Mouse (Mus musculus) stomach, embryonic 15.5 days (tissue): ENCODE results near the gene Emp1. TPM values are rescaled to one million over a fixed set of nuclear protein-coding genes. Genes with fewer than 3 reads are reported as not detected.

Experiments
- ATAC-seq: fragments of 200-750 bp; cut with Nextera tagmentation; 2 replicates; pipeline ENCODE4 v1.8.0; 2017; ENCODE audit warnings: low read depth, moderate number of reproducible peaks, moderate TSS enrichment; ENCODE audit not compliant: insufficient read depth, low FRiP score
- H3K27ac ChIP-seq: fragments of 300-500 bp; sonication (generic); 2 replicates; pipeline ENCODE4 v1.5.1; 2015; ENCODE audit warnings: mild to moderate bottlenecking, inconsistent platforms
- H3K27me3 ChIP-seq: fragments of 300-500 bp; sonication (generic); replicated peaks from 2 replicates; pipeline ENCODE4 v1.6.1; 2015; ENCODE audit warnings: inconsistent platforms
- H3K36me3 ChIP-seq: fragments of 300-500 bp; sonication (generic); 2 replicates; pipeline ENCODE4 v1.6.1; 2015; ENCODE audit warnings: inconsistent platforms
- H3K4me1 ChIP-seq: fragments of 300-500 bp; sonication (generic); 2 replicates; pipeline ENCODE4 v1.6.1; 2015; ENCODE audit warnings: inconsistent platforms
- H3K4me2 ChIP-seq: fragments of 300-500 bp; sonication (generic); 2 replicates; pipeline ENCODE4 v1.6.1; 2015; ENCODE audit warnings: mild to moderate bottlenecking, inconsistent platforms
- H3K4me3 ChIP-seq: fragments of 300-500 bp; sonication (generic); replicated peaks from 2 replicates; pipeline ENCODE4 v1.5.1; 2015; ENCODE audit warnings: inconsistent platforms
- H3K9ac ChIP-seq: fragments of 300-500 bp; sonication (generic); 2 replicates; pipeline ENCODE4 v1.6.1; 2015; ENCODE audit warnings: inconsistent platforms
- H3K9me3 ChIP-seq: fragments of 300-500 bp; sonication (generic); 2 replicates; pipeline ENCODE4 v1.6.1; 2016; ENCODE audit warnings: inconsistent platforms
- WGBS: fragments of 180-500 bp; shearing (Covaris S2); methylation state at CpG from one replicate; pipeline ENCODE4 v1.1.7; 2015; 5-methylcytosine and 5-hydroxymethylcytosine counted together
- polyA plus RNA-seq: library from polyadenylated mRNA; unstranded; fragments of >200 nt; fragmentation: Nextera tagmentation; extraction: Ambion mirVana; gene quantifications from 2 replicates; pipeline ENCODE4 v1.2.1, GENCODE M21; 2015

Emp1 gene
- polyA plus RNA-seq, 1 experiment from 2014 or later = 112 TPM

DNA sequence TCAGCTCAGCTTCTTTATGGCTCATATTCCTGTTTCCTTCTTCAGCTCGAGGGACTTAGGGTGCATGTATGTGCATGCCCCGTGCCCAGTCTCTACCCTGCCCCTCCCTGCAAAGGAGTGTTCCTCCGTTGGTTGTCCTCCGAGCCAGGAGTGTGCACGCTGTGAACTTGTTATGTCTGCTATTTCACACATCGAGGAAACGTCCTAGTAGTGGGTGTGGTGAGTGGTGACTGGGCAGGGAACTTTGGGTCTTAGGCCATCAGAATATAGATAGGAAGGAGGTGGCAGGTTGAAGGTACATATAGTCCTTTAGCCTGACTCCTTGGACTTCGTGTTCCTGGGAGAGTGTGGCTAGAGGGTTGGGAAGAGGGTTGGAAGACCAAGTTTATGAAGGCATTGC is 26.4 kb downstream of the Emp1 start:
- Histone ChIP-seq H3K27me3 (no peaks in the 10 kb centered on the region), H3K36me3 (peaks cover 3% of the 10 kb centered on the region; the same call in 1 of the 2 replicates), H3K9ac (no peak overlapping the region), H3K9me3 (no peaks in the 10 kb centered on the region), H3K4me2 (no peak overlapping the region), H3K4me3 (no peak overlapping the region), H3K4me1 (peaks cover 11% of the 10 kb centered on the region; the same call in 1 of the 2 replicates), H3K27ac (peak overlapping the region; percentile 45)
- ATAC-seq = 0 out of 2 replicates have a peak, but pooled peaks have one; percentile 40
- 63% methylated on average over 8 of the region's 8 CpGs for WGBS

- Histone ChIP-seq H3K9me3 (no peaks in the 10 kb centered on the region), H3K27me3 (no peaks in the 10 kb centered on the region)
- 50% methylated on average over 3 of the region's 3 CpGs for WGBS
Observed at GRCm38 (mm10) chr6:135390398-135390797, 28.1 kb downstream of the Emp1 start.

DNA sequence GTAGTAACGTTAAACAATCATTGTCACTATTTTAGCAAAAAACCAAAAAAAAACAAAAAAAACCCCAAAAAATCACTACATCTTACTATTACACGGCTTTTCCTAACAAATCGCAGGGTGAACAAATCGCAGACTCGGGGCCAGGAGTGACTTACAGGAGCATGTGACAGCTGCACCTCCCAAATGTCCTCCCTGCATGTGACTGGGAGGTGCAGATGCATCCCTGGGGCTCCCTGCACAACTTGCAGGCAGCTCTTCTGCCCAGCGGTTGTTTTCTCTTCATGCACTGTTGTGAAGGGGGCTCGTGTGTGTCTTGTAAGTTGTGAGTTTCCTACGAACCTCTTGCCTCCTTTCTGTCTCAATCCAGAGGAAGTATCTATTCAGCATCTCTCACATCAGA is 33.0 kb downstream of the Emp1 start:
- H3K27ac ChIP-seq = no peak overlapping the region
- H3K4me1 ChIP-seq = no peaks in the 10 kb centered on the region; the same call in 1 of the 2 replicates
- ATAC-seq = no peak
- H3K36me3 ChIP-seq = no peaks in the 10 kb centered on the region
- H3K9me3 ChIP-seq = no peaks in the 10 kb centered on the region
- H3K27me3 ChIP-seq = no peaks in the 10 kb centered on the region
- no peak overlapping the region for H3K9ac ChIP-seq
- H3K4me3 ChIP-seq = no peak overlapping the region
- H3K4me2 ChIP-seq = no peak overlapping the region
- 79% methylated on average over 8 of the region's 8 CpGs for WGBS

More at GRCm38 (mm10) chr6:135390398-135390797, 28.1 kb downstream of the Emp1 start:
- peaks cover 11% of the 10 kb centered on the region; the same call in 1 of the 2 replicates for H3K4me1 ChIP-seq
- no peak overlapping the region for H3K27ac ChIP-seq
- 0 out of 2 replicates have a peak, but pooled peaks have one; percentile 25 for ATAC-seq
- no peaks in the 10 kb centered on the region for H3K36me3 ChIP-seq
- no peak overlapping the region for H3K4me3 ChIP-seq
- no peak overlapping the region for H3K4me2 ChIP-seq
- no peak overlapping the region for H3K9ac ChIP-seq

DNA sequence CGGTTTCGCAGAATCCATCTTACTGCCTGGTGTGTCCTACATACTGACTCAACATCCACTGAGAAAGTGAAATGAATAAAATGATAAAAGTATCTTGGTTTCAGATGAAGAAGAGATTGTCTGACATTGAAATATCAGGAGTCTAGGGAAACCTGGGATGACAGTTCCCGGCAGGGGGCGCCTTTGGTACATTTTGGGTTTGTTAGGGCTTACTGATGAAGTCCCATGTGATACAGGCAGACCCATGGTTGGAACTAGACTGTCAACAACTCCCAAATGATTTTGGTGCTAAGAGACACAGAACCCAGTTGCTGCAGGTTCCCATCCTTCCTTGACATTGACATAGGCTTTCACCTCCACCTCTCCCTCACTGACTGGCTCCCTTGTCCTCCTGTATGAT is 34.7 kb downstream of the Emp1 start:
- Histone ChIP-seq H3K4me3 (no peak overlapping the region), H3K36me3 (no peaks in the 10 kb centered on the region), H3K27ac (no peak overlapping the region), H3K9ac (no peak overlapping the region), H3K9me3 (no peaks in the 10 kb centered on the region), H3K4me2 (no peak overlapping the region), H3K4me1 (no peaks in the 10 kb centered on the region; the same call in 1 of the 2 replicates), H3K27me3 (no peaks in the 10 kb centered on the region)
- ATAC-seq = no peak
- 79% methylated on average over 4 of the region's 4 CpGs for WGBS

DNA sequence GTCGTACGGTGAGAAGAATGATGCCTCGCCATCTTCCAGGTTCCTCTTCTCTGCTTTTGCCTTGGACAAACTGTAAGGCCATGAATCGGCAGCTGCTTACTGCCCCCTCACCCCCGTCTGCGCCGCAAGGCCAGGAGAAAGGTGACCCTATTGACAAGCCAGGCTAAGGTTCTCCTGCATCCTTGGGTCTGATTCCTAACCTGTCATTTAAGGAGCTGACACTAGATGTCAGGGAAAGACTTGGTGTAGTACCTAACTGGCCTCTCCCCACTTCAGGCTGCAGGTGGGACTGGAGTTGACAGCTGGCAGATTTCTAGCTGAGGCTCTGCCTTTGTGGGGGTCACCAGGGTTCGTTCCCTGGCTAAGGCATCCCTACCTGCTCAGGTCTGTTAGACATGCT is 35.4 kb downstream of the Emp1 start:
- H3K9me3 ChIP-seq = no peaks in the 10 kb centered on the region
- 82% methylated on average over 8 of the region's 8 CpGs for WGBS
- H3K9ac ChIP-seq = no peak overlapping the region
- H3K27me3 ChIP-seq = no peaks in the 10 kb centered on the region
- H3K4me1 ChIP-seq = no peaks in the 10 kb centered on the region; the same call in 1 of the 2 replicates
- no peak overlapping the region for H3K4me3 ChIP-seq
- H3K4me2 ChIP-seq = no peak overlapping the region
- H3K36me3 ChIP-seq = no peaks in the 10 kb centered on the region
- no peak overlapping the region for H3K27ac ChIP-seq
- ATAC-seq = no peak

GRCm38 (mm10) chr6:135398801-135399200 is 36.5 kb downstream of the Emp1 start:
- no peak for ATAC-seq
- 73% methylated on average over 5 of the region's 5 CpGs for WGBS
- no peaks in the 10 kb centered on the region; the same call in 1 of the 2 replicates for H3K4me1 ChIP-seq
- H3K9ac ChIP-seq = no peak overlapping the region
- H3K9me3 ChIP-seq = no peaks in the 10 kb centered on the region
- H3K27ac ChIP-seq = no peak overlapping the region
- no peak overlapping the region for H3K4me3 ChIP-seq
- no peak overlapping the region for H3K4me2 ChIP-seq
- no peaks in the 10 kb centered on the region for H3K27me3 ChIP-seq
- no peaks in the 10 kb centered on the region for H3K36me3 ChIP-seq

- Histone ChIP-seq H3K4me2 (no peak overlapping the region), H3K9ac (no peak overlapping the region), H3K36me3 (no peaks in the 10 kb centered on the region), H3K4me1 (no peaks in the 10 kb centered on the region; the same call in 1 of the 2 replicates), H3K27ac (no peak overlapping the region), H3K4me3 (no peak overlapping the region), H3K27me3 (no peaks in the 10 kb centered on the region), H3K9me3 (no peaks in the 10 kb centered on the region)
- no peak for ATAC-seq
- 36% methylated on average over 3 of the region's 3 CpGs for whole genome bisulfite sequencing
Observed at GRCm38 (mm10) chr6:135400306-135400705, 38.0 kb downstream of the Emp1 start.

DNA sequence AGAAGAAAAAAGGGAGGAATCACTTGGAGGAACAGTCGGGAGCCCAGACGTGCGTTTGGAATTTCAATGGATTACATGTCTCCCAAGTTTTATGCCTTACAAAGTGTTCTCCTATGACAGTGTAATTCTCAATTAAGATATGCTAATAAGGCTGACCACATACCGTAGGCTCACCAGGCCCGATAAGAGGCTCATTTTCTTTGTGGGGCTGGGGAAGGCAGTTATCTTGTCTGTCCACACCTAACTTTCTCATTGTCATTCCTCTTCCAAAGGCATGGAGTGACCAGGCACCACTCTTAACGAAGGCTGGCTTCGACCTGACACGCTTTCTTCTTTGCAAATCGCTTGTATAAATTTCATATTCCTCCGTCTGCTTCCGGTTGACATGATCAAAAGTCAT is 42.7 kb downstream of the Emp1 start:
- Histone ChIP-seq H3K27me3 (no peaks in the 10 kb centered on the region), H3K4me2 (no peak overlapping the region), H3K4me1 (no peaks in the 10 kb centered on the region), H3K36me3 (no peaks in the 10 kb centered on the region), H3K9ac (no peak overlapping the region), H3K9me3 (no peaks in the 10 kb centered on the region), H3K4me3 (no peak overlapping the region), H3K27ac (no peak overlapping the region)
- WGBS = 85% methylated on average over 11 of the region's 11 CpGs
- no peak for ATAC-seq

- H3K4me2 ChIP-seq = no peak overlapping the region
- no peaks in the 10 kb centered on the region for H3K36me3 ChIP-seq
- no peak overlapping the region for H3K4me3 ChIP-seq
- no peak for ATAC-seq
- H3K27me3 ChIP-seq = no peaks in the 10 kb centered on the region
- H3K9ac ChIP-seq = no peak overlapping the region
- no peaks in the 10 kb centered on the region for H3K4me1 ChIP-seq
- WGBS = 40% methylated on average over 4 of the region's 4 CpGs
- no peaks in the 10 kb centered on the region for H3K9me3 ChIP-seq
- H3K27ac ChIP-seq = no peak overlapping the region
Observed at GRCm38 (mm10) chr6:135407323-135407722, 45.0 kb downstream of the Emp1 start.

GRCm38 (mm10) chr6:135411712-135412319 is 49.5 kb downstream of the Emp1 start:
- no peak for ATAC-seq
- H3K4me2 ChIP-seq = no peak overlapping the region
- H3K27ac ChIP-seq = no peak overlapping the region

DNA sequence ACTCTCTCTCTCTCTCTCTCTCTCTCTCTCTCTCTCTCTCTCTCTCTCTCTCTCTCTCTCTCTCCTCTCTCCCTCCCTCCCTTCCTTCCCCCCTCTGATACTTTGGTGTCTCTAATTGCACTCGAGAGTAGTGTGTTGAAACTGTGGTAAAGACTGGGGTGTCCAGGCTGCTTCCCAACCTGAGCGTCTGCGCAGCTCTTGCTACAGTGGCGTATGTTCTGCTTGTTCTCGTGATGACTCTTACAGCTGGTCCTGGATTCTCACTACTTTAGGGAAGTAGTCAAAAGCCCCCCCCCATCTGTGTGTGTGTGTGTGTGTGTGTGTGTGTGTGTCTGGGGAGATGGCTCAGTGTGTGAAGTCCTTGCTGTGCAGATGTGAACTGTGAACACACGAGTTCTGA is 50.3 kb downstream of the Emp1 start:
- no peak overlapping the region for H3K4me2 ChIP-seq
- H3K9ac ChIP-seq = no peak overlapping the region
- no peak overlapping the region for H3K27ac ChIP-seq
- ATAC-seq = no peak
- no peaks in the 10 kb centered on the region for H3K27me3 ChIP-seq
- H3K9me3 ChIP-seq = no peaks in the 10 kb centered on the region
- no peaks in the 10 kb centered on the region for H3K4me1 ChIP-seq
- H3K4me3 ChIP-seq = no peak overlapping the region
- no peaks in the 10 kb centered on the region for H3K36me3 ChIP-seq
- WGBS = 76% methylated on average over 6 of the region's 6 CpGs

More at GRCm38 (mm10) chr6:135411712-135412319, 49.5 kb downstream of the Emp1 start:
- H3K9me3 ChIP-seq = no peaks in the 10 kb centered on the region
- H3K4me3 ChIP-seq = no peak overlapping the region
- no peak overlapping the region for H3K9ac ChIP-seq
- no peaks in the 10 kb centered on the region for H3K36me3 ChIP-seq
- no peaks in the 10 kb centered on the region for H3K27me3 ChIP-seq
- H3K4me1 ChIP-seq = no peaks in the 10 kb centered on the region
- 91% methylated on average over 10 of the region's 10 CpGs for WGBS

- no peak overlapping the region for H3K9ac ChIP-seq
- H3K27ac ChIP-seq = no peak overlapping the region
- no peaks in the 10 kb centered on the region for H3K9me3 ChIP-seq
- no peaks in the 10 kb centered on the region for H3K4me1 ChIP-seq
- H3K27me3 ChIP-seq = no peaks in the 10 kb centered on the region
- H3K4me2 ChIP-seq = no peak overlapping the region
- no peak for ATAC-seq
- no peaks in the 10 kb centered on the region for H3K36me3 ChIP-seq
- H3K4me3 ChIP-seq = no peak overlapping the region
- 36% methylated on average over 5 of the region's 5 CpGs for WGBS
Observed at GRCm38 (mm10) chr6:135417459-135417858, 55.1 kb downstream of the Emp1 start.
